Mouse (Mus musculus) frontal cortex, adult (tissue): ENCODE data around the gene Tmem212.
"Not testable (repeated sequence)": the region's sequence is repeated elsewhere in the genome, so short reads cannot be mapped to it uniquely, and the experiment has no call there.

Experiments
- ATAC-seq: cut with Nextera tagmentation; 2 replicates; pipeline ENCODE4 v1.9.2; 2017; ENCODE audit warnings: mild to moderate bottlenecking, moderate library complexity, mixed read lengths; ENCODE audit not compliant: low TSS enrichment

The Tmem212 gene

DNA sequence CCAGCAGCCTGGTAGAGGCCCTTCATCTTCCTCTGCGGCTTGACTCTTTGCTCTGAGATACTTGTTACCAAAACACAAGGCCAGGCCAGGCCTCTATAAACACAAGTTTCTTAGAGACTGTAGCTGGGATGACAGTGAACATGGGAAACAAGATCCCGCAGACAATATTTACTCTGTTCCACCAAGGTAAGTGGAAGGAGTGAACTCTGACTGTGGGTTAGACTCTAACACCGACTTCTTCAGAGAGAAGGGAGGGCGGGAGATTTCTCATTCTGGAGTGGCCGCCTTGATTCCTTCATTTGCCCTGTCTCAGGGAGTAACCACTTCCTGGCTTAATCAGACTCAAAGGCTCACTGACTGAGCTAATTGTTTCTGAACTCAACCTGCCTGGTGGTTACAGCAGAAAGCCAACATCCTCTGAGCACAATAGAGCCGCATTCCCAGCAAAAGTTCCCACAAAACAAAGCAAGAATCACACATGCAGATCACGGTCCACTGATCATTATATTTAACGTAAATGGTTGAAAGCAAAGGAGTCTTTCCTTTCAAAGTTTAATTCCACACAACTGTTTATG is at the start of gene Tmem212:
Gene Tmem212 (minus strand): TSS at position 51 of the 575 bp plus-strand sequence.
- ATAC-seq, result no peak

DNA sequence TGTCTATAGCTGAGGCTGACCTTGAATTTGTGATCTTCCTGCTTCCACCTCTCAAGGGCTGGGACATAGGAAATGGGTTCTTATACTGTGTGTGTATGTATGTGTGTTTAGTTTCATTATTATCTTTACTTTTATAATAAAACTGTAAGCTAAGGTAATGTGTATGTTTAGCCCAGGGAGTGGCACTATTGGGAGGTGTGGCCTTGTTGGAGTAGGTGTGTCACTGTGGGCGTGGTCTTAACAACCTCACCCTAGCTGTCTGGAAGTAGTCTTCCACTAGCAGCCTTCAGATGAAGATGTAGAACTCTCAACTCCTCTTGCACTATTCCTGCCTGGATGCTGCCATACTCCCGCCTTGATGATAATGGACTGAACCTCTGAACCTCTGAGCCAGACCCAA is 49.2 kb upstream of the Tmem212 start:
- not testable (repeated sequence) for ATAC-seq

DNA sequence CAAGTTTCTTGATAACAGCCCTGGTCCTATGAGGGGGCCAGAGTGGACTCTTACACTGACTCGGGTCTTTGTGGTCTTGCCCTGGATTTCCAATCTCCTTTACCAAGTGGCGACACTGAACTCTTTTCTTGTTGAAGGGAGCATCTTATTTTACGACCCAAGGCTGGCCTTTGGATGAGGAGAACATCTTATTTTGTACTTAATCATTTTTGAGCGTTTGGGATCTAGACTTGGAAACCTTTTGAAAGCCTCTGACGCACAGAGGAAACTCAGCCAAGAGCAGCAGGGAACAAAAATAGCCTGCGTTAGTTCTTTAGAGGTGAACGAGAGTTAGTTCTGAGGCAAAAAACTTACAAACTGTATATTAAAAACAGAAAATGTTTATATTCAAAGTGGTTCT is 46.8 kb upstream of the Tmem212 start:
- no peak for ATAC-seq

DNA sequence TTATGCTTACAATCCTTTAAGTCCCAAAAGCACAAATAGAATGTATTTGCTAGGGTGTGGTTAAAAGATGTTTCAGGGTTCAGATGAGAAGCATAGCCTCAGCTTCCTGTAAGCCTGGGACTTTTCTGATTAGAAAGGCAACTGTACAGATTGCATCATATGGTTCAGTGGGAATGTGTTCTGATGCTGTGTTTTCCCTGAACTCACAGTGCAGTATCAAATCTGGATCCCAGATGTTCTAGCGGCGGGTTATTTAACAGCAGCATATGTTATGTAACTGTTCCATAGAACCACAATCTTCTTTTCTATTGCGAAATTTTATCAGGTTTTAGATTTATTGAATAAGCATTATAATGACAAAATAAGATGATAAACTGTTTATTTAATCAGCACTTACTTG is 45.5 kb upstream of the Tmem212 start:
- ATAC-seq, result no peak

DNA sequence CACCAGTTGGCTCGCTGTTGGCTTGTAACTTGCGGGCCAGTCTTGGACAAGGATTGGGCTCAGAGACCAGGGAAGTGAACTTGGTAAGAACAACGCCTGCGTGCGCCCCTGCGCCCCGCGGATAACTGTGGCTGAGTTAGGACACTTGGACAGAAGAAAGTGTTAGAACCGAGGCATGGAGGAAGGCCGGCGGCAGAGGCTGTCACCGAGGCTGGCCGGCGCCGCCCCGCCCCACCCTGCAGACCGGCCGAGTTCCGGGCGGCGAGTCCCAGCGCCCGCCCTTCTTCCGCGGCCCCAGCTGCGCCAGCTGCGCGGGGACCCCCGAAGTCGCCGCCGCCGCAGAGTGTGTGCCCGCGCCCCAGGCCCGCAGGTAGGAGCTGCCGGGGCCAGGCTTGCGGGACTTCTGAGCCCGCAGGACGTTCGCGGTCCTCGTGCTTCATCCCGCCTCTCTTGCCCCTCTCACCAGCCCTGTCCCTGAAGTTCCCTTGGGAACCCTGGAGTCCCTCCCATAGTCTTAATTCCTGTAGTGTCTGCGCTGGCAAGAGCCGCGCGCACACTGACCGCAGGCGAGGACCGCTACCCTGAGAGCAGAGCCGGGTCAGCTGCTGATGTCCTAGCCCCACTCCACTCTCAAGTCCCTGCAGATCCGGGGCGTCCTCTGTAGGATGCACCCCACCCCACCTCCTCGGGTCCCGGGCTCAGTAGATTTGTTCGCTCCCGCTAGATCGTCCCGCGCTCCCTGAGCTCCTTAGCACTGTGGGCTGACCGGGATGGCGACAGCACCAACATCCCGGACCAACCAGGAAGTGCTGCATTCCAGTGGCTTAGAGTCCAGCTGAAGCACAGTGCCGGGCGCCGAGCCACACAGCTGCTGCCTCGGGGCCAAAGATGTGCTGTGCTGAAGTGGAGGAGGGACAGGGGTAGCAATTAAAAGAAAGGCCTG is 42.5 kb upstream of the Tmem212 start, which contains the start of gene Pld1:
Gene Pld1 (plus strand): TSS at position 315 of the 943 bp plus-strand sequence.
- ATAC-seq, result peak; percentile 88

DNA sequence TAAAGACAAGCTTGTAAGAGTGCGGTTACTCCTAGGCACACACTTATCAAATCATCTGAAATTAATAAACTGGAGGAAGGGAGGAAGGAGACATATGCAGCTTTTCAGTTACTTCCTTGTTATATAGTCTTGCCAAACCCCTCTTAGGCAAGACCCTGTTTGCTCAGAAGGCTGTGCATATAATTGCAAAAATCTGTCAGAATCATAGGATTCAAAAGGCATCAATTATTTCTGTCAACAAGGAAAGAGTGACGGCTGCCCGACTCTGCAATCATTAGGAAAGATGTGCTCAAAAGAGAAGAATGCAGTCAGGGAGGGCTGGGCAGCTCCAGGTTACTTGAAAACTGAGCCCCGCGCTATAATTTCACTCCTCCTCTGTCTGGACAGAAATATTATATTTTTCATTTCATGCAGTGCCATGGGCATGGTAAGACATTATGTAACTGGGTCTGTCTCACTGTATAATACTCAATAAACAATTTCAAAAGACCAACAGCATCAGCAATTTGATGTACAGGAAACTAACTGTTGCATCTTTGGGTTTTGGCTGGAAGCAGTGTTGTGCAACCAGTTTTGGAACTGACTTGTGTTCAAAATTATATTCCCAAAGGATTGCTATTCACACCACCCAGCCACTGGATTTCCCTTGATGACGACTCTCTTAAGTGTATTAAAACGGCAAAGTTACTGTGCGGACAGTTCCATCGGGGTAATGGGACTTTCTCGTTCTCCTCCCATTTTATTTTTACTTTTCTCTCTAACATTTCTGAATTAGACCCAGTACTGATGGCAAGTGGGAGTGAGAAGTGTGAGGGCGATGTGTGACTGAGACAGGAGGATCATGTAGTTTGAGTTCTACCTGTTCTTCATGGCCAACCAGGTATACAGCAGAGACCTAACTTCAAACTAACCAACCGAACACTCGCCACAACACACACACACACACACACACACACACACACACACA is 41.3 kb upstream of the Tmem212 start:
- ATAC-seq, result no peak

DNA sequence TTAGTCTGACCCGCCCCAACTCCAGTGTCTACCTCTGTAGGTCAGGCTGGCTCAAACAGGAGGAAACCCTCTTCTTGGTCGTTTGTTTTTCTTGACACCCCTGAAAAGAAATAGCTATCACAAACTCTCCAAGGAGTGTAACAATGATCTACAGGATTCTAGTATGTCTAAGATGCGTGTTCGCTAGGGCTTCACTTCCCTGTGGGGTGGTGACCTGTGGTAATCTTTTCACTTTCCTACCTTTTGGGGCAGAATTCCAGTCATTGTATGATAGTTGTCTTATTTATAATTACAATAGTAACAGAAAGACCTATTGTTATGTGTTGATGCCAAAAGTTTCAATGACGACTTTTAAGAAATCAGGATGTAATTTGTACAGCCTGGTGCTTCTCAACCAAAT is 40.6 kb upstream of the Tmem212 start:
- ATAC-seq, result no peak

DNA sequence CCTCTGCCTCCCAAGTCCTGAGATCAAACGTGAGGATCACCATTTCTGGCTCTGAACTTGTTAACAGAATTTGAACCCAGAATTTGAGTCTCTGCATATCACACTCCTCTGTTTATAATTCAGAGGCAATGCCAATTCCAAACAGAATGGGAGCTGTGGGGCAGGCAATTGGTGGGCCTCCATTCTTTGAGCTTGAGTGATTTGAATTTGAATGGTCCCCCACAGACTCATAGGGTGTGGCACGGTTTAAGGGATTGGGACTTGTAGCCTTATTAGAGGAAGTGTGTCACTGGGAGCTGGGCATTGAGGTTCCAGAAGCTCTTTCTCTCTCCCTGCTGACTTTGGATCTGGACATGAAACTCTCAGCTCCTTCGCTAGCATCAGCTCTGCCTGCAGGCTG is 39.5 kb upstream of the Tmem212 start:
- ATAC-seq, result no peak

DNA sequence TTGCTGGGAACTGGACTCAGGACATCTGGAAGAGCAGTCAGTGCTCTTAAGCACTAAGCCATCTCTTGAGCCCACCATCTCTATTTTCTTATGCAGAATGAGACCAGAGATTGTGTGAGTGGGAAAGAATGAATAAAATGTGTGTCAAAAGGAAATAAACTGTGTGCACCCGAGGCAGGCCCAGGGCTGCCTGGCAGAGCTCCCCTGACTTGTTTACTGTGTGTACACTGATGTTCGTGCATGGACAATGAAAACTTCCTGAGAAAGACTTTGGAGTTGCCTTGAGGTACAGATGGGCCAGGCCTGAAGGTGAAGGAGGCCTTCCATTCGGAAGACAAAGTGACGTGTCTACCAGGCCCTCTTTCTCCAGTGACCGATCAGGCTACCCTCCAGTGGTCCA is 36.2 kb upstream of the Tmem212 start:
- no peak for ATAC-seq

DNA sequence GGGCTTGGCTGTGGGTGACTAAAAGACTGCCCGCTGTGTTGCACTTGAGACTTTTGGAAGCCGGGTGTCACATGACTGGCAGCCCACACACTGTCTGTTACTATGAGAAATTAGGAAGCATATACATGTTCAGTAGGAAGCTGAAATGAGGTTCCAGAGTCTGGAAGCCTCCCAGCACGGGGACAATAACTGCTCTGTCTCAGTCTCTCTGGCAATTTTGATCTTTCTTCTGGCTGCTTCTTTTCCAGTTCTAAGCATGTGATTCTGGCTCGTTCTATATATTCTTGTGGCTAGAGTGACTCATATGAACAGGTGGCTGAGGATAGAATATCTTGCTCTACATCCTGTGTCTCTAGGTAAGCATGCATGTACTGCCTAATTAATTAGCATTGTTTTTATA is 33.1 kb upstream of the Tmem212 start:
- peak; percentile 91 for ATAC-seq

DNA sequence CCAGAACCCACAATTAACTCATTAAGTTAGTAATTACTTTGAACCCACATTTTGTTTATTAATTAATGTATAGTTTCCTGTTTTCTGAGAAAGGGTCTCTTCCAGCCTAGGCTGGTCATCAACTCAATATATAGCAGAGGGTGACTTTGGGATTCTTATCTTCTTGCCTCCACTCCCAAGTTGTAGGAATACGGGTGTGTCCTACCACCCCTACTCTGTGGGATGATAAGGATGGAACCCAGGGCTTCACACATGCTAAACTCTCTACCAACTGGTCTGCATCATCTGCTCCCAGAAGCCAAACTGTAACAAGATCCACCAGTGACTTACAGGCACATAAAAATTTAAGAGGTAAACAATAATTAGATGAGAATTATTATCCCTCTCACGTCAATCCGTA is 27.9 kb upstream of the Tmem212 start:
- no peak for ATAC-seq

DNA sequence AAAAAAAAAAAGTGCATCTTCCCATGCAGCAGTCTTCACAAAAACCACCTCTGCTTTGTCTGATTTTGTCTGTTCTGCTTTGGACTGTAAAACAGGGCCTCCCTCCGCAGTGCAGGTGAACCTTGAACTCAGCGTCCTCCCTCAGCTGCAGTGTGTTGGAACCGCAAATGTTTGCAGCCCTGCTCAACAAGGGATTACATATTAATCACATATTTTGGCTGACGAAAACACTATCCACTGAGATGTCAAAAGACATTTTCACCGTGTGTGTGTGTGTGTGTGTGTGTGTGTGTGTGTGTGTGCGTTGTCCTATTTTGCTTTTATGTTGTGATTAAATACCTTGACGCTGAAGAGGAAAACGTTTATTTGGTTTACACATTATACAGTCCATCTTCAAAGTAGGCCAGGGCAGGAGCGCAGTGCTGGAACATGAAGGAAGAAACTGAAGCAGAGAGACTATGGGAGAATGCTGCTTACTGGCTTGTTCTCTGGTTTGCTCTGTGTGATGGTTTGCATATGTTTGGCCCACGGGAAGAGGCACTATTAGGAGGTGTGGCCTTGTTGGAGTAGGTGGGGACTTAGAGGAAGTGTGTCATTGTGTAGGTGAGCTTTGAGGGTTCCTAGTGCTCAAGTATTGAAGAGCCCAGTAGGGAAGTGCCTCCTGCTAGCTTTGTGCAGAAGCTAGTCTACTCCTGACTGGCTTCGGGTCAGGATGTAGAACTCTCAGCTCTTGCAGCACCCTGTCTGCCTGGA is 25.3 kb upstream of the Tmem212 start:
- ATAC-seq, result no peak

DNA sequence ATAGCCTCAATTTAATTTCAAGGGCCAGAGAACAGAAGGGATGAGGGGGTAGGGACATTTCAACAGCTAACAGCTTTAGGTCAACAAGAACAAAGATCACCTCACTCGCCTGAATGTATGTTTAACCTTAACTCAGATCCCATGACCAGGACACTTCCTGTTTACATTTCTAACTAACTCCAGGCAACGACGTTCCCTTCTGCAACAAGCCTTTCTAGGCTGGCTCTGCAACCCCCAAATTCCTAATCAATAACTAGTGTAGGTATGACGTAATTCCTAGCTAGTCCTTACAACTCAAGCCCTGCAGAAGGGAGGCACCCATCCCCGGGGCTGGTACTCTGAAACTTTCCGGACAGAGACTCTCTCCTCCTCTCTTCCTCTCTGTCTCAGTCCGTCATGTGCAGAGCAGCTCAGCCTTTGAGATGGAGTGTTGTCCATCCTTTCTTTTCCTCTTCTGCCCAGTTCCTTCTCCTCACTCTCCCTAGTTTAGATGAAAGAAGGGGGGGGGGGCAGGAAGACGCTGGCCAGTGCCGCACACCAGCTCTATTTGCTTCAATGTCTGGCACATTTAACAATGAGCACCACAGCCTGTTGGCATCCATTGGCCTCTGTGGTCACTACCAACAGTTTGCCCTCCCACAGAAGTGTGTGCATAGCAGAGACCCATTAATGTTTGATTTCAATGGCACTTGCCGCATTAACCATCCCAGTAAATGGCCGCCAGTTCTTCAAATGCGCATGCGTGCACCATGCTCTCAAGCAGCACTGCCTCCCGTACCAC is 22.7 kb upstream of the Tmem212 start:
- no peak for ATAC-seq

DNA sequence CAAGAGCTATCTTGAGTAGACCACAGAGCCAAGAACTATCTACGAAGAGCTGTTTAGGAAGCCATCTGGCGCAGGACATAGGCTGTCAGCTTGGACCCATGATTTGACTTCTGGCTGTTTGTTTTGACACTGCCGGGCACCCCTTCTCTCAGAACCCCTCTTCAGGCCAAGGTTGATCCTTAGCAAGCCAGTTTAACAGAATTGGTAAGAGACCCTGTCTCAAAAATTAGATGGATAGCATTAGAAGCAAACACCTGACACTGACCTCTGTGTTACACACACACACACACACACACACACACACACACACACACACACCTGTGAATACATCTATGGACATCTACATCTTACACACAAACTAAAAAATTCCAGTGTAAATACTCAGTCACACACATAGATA is 12.8 kb upstream of the Tmem212 start:
- ATAC-seq, result no peak

DNA sequence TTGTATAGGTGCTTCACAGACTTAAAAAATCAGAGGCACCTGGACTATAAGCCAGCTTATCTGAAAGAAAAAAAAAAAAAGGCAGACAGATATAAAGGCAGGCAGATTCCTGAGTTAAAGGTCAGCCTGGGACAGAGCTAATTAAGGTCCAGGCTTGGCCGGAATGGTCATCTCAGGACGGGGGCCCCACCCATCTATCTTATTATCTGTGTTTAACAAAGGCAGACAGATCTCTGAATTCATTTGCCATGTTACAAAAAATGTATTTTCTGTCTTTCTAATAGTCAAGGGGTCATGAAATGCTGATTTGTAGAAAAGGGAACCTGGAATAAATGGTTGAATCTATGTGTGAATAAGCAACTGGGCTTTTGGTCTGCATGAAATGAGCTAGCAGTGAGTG is 12.1 kb upstream of the Tmem212 start:
- ATAC-seq, result no peak

DNA sequence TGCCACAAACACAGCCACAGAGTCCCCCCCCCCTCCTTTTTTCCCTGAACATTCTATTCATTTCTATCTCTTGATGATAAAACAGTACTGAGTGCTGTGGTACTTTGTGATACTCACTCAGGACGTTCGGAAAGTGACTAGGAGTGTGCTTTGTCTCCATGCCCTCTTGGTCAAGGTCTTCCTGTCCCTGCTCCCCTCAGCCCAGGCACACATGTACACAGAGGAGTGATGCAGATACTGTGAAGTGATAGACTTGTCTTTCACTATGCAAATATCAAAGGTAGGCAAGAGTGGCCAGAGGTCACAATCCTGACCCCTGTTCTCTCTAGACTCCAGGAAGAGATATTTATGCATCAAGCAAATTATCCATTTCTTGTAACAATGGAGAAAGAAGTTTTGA is 11.1 kb upstream of the Tmem212 start:
- ATAC-seq, result no peak

DNA sequence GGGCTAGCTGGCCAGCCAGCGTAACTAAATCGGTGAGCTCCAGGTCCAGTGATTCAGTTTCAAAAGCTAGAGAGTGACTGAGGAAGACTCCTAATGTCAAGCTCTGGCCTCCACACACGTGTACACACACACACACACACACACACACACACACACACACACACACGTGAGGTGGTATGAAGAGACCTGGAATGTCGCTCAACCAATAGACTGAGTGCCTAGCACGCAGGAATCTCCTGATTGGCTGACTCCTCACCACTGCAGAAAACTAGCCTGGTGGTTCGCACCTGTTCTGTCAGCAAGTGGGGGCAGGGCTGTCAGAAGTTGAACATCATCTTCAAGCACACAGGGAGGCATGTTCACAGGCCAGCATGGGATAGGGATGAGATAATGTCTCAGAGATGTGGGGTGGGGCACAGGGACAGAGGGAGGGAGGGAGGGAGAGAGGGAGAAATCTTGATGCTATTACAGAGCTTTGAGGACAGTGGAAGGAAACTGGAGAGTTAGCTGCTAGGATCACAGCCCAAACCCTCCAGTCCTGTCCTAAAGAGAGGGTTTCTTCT is 10.6 kb upstream of the Tmem212 start:
- no peak for ATAC-seq

DNA sequence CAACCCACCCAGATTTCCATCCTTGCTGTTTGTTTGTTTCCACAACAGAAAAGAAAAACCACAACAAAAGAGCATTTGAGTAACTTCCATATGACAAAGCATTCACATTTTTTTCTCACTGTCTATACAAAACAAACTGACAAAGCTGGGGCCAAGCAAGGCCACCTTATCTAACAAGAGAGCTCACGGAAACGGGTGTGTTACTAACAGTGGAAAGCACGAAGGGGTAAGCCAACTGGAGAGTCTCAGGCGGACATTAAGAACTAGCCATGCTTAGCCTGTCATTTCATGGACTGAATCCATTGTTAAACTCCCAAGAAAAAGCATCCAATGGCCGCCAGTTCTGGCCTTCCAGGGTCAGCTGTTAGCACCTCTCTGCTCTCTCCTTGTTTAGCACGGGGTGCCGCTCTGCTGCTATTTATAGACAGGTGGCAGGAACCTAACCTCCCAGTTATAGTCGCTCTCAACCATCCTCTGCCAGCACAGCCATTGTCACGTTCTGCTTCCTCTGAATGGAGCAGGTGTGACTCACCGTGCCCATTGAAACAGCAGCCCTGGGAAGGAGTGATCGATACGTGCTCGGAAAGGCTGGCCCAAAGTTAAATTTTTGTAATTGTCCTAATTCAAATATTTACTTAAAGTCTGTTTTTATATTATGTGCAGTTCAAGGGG is 8.6 kb upstream of the Tmem212 start:
- ATAC-seq, result no peak

DNA sequence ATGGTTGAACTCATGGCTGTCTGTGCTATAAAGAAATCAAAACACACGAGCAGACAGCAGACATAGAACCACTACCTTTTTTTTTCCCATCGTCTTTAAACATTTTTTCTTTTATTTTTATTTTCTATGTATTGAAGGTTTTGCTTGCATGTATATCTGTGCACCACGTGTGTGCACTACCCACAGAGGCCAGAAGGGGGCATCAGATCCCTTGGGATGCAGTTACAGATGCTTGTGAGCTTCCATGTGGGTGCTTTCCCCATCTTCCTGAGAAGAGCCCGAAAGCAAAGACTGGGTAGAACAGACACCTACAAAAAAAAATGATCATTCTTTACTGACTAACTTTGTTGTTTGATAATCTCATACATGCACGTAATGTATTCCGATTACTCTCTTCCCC is 5.7 kb upstream of the Tmem212 start:
- no peak for ATAC-seq
